Mouse (Mus musculus) MEL (cell line): ENCODE data around the gene Akap1. TPM values are rescaled to one million over a fixed set of nuclear protein-coding genes. Genes with fewer than 3 reads are reported as not detected.

Experiments
- DNase-seq: peaks from one replicate; pipeline ENCODE4 v3.0.0; 2011; ENCODE audit warnings: low read depth, low spot score
- H3K27ac ChIP-seq: 2 replicates; pipeline ENCODE4 v1.5.1; 2012; ENCODE audit warnings: low read depth, mild to moderate bottlenecking, control low read depth, low read length, moderate library complexity; ENCODE audit not compliant: control insufficient read depth
- H3K27me3 ChIP-seq, 2 experiments: fragments of 150-350 bp in 1 of 2; sonication (generic) in 1 of 2; 2 replicates each; pipeline ENCODE4 v1.6.1; 2012; ENCODE audit warnings: low read length in 2 of 2, mild to moderate bottlenecking in 2 of 2, improper control_type of control experiment in 1 of 2, moderate library complexity in 1 of 2; ENCODE audit not compliant: insufficient read depth in 2 of 2, control insufficient read depth in 1 of 2
- H3K36me3 ChIP-seq, 2 experiments: 2 replicates each; pipeline ENCODE4 v1.6.1; 2012 to 2014; ENCODE audit warnings: low read length in 2 of 2, improper control_type of control experiment in 1 of 2, inconsistent platforms in 1 of 2, mild to moderate bottlenecking in 1 of 2; ENCODE audit not compliant: insufficient read depth in 2 of 2, control insufficient read depth in 1 of 2
- H3K4me1 ChIP-seq, 2 experiments: fragments of 150-350 bp in 1 of 2; sonication (generic) in 1 of 2; 2 replicates each; pipeline ENCODE4 v1.6.1; 2012; ENCODE audit warnings: low read length in 2 of 2, improper control_type of control experiment in 1 of 2, mild to moderate bottlenecking in 1 of 2; ENCODE audit not compliant: insufficient read depth in 2 of 2, control insufficient read depth in 1 of 2
- H3K4me3 ChIP-seq, 2 experiments: fragments of 150-350 bp in 1 of 2; sonication (generic) in 1 of 2; 2 replicates each; pipeline ENCODE4 v1.5.1; 2012; ENCODE audit warnings: low read depth in 2 of 2, low read length in 2 of 2, mild to moderate bottlenecking in 2 of 2, moderate library complexity in 2 of 2, control low read depth in 1 of 2, improper control_type of control experiment in 1 of 2; ENCODE audit not compliant: control insufficient read depth in 1 of 2, insufficient read depth in 1 of 2
- H3K79me2 ChIP-seq: 2 replicates; pipeline ENCODE4 v1.6.1; 2012; ENCODE audit warnings: mild to moderate bottlenecking, low read length, moderate library complexity; ENCODE audit not compliant: control insufficient read depth, poor library complexity, insufficient read depth
- H3K9ac ChIP-seq: 2 replicates; pipeline ENCODE4 v1.6.1; 2012; ENCODE audit warnings: low read depth, mild to moderate bottlenecking, control low read depth, low read length, moderate library complexity; ENCODE audit not compliant: control insufficient read depth, poor library complexity, severe bottlenecking
- H3K9me3 ChIP-seq: fragments of 150-350 bp; sonication (generic); replicated peaks from 2 replicates; pipeline ENCODE4 v1.6.1; 2012; ENCODE audit warnings: mild to moderate bottlenecking, low read length, improper control_type of control experiment, moderate library complexity; ENCODE audit not compliant: insufficient read depth
- BHLHE40 ChIP-seq: IDR thresholded peaks from 2 replicates; pipeline ENCODE4 v1.6.1; 2012; ENCODE audit warnings: low read depth, mild to moderate bottlenecking, inconsistent platforms, low read length, improper control_type of control experiment, borderline replicate concordance
- CHD1 ChIP-seq: IDR thresholded peaks from 2 replicates; pipeline ENCODE4 v1.6.1; 2012; ENCODE audit warnings: low read depth, mild to moderate bottlenecking, inconsistent platforms, low read length, improper control_type of control experiment
- CHD2 ChIP-seq: IDR thresholded peaks from 2 replicates; pipeline ENCODE4 v1.6.1; 2011; ENCODE audit warnings: low read length, improper control_type of control experiment
- E2F4 ChIP-seq: IDR thresholded peaks from 2 replicates; pipeline ENCODE4 v1.6.1; 2011; ENCODE audit warnings: low read depth, low read length, improper control_type of control experiment, borderline replicate concordance
- ETS1 ChIP-seq: IDR thresholded peaks from 2 replicates; pipeline ENCODE4 v1.6.1; 2012; ENCODE audit warnings: low read depth, mild to moderate bottlenecking, inconsistent platforms, low read length, improper control_type of control experiment, moderate library complexity
- GABPA ChIP-seq: IDR thresholded peaks from 2 replicates; pipeline ENCODE4 v1.6.1; 2012; ENCODE audit warnings: low read depth, mild to moderate bottlenecking, inconsistent platforms, low read length, improper control_type of control experiment, moderate library complexity
- GATA1 ChIP-seq: IDR thresholded peaks from 2 replicates; pipeline ENCODE4 v1.6.1; 2011; ENCODE audit warnings: low read depth, low read length, improper control_type of control experiment
- JUND ChIP-seq: IDR thresholded peaks from 2 replicates; pipeline ENCODE4 v1.6.1; 2011; ENCODE audit warnings: low read depth, mild to moderate bottlenecking, improper control_type of control experiment, low read length
- KAT2A ChIP-seq: conservative IDR thresholded peaks from 2 replicates; pipeline ENCODE4 v1.6.1; 2012; ENCODE audit warnings: low read depth, low read length, improper control_type of control experiment, inconsistent platforms
- MAX ChIP-seq: IDR thresholded peaks from 2 replicates; pipeline ENCODE4 v1.6.1; 2011; ENCODE audit warnings: low read length, improper control_type of control experiment
- MAZ ChIP-seq: IDR thresholded peaks from 2 replicates; pipeline ENCODE4 v1.6.1; 2012; ENCODE audit warnings: low read depth, mild to moderate bottlenecking, inconsistent platforms, low read length, improper control_type of control experiment
- MEF2A ChIP-seq: IDR thresholded peaks from 2 replicates; pipeline ENCODE4 v1.6.1; 2014; ENCODE audit warnings: low read depth, mild to moderate bottlenecking, inconsistent platforms, low read length, improper control_type of control experiment; ENCODE audit not compliant: poor library complexity, insufficient replicate concordance, severe bottlenecking; ENCODE audit errors: extremely low read depth
- MXI1 ChIP-seq: IDR thresholded peaks from 2 replicates; pipeline ENCODE4 v1.6.1; 2011; ENCODE audit warnings: mild to moderate bottlenecking, low read depth, low read length, improper control_type of control experiment
- MYB ChIP-seq: IDR thresholded peaks from 2 replicates; pipeline ENCODE4 v1.6.1; 2011; ENCODE audit warnings: mild to moderate bottlenecking, low read depth, low read length, improper control_type of control experiment
- MYC ChIP-seq: IDR thresholded peaks from 2 replicates; pipeline ENCODE4 v1.6.1; 2011; ENCODE audit warnings: low read depth, mild to moderate bottlenecking, low read length, improper control_type of control experiment, moderate library complexity
- NELFE ChIP-seq: IDR thresholded peaks from 2 replicates; pipeline ENCODE4 v1.6.1; 2011; ENCODE audit warnings: low read depth, low read length, improper control_type of control experiment
- NRF1 ChIP-seq: IDR thresholded peaks from 2 replicates; pipeline ENCODE4 v1.6.1; 2014; ENCODE audit warnings: low read depth, mild to moderate bottlenecking, inconsistent platforms, low read length, improper control_type of control experiment, moderate library complexity; ENCODE audit not compliant: poor library complexity, insufficient read depth, severe bottlenecking
- POLR2AphosphoS5 ChIP-seq: IDR thresholded peaks from 2 replicates; pipeline ENCODE4 v1.6.1; 2012; ENCODE audit warnings: low read depth, borderline replicate concordance, mild to moderate bottlenecking, inconsistent platforms, low read length, moderate library complexity, mixed read lengths
- RCOR1 ChIP-seq: IDR thresholded peaks from 2 replicates; pipeline ENCODE4 v1.6.1; 2012; ENCODE audit warnings: low read depth, mild to moderate bottlenecking, inconsistent platforms, low read length, improper control_type of control experiment
- SIN3A ChIP-seq: IDR thresholded peaks from 2 replicates; pipeline ENCODE4 v1.6.1; 2012; ENCODE audit warnings: low read length, improper control_type of control experiment, inconsistent platforms
- SMC3 ChIP-seq: IDR thresholded peaks from 2 replicates; pipeline ENCODE4 v1.6.1; 2011; ENCODE audit warnings: low read depth, low read length, improper control_type of control experiment
- TAL1 ChIP-seq: IDR thresholded peaks from 2 replicates; pipeline ENCODE4 v1.6.1; 2012; ENCODE audit warnings: mild to moderate bottlenecking, inconsistent platforms, low read length, moderate library complexity, mixed read lengths
- TBP ChIP-seq: IDR thresholded peaks from 2 replicates; pipeline ENCODE4 v1.8.0; 2011; ENCODE audit warnings: low read depth, low read length, improper control_type of control experiment
- USF1 ChIP-seq: IDR thresholded peaks from 2 replicates; pipeline ENCODE4 v1.6.1; 2014; ENCODE audit warnings: low read depth, mild to moderate bottlenecking, inconsistent platforms, low read length, improper control_type of control experiment, moderate library complexity
- USF2 ChIP-seq, 2 experiments: IDR thresholded peaks; 2 replicates each; pipeline ENCODE4 v1.6.1; 2011 to 2012; ENCODE audit warnings: improper control_type of control experiment in 2 of 2, low read length in 2 of 2, borderline replicate concordance in 1 of 2, inconsistent platforms in 1 of 2, low read depth in 1 of 2, mild to moderate bottlenecking in 1 of 2; ENCODE audit not compliant: insufficient read depth in 1 of 2
- ZKSCAN1 ChIP-seq: IDR thresholded peaks from 2 replicates; pipeline ENCODE4 v1.6.1; 2012; ENCODE audit warnings: low read depth, mild to moderate bottlenecking, inconsistent platforms, low read length, improper control_type of control experiment, moderate library complexity
- polyA plus RNA-seq, 2 experiments: library from polyadenylated mRNA; stranded (reverse) in 1 of 2; unstranded in 1 of 2; fragments of >175 nt in 1 of 2; fragments of >200 nt in 1 of 2; gene quantifications; 2 replicates each; pipeline versions ENCODE4 v1.2.1 to v1.2.4; 2012; ENCODE audit warnings: low replicate concordance in 2 of 2, low read depth in 1 of 2; ENCODE audit not compliant: insufficient read length in 2 of 2, insufficient read depth in 1 of 2, missing spikeins in 1 of 2
- total RNA-seq: library from RNA; depleted of rRNA; stranded (reverse); fragments of 300-350 nt; gene quantifications from 2 replicates; pipeline ENCODE4 v1.2.3, GENCODE M21; 2012

The Akap1 gene
- total and polyA plus RNA-seq, 3 experiments: 39.0 to 70.5 (median 59.6) TPM

DNA sequence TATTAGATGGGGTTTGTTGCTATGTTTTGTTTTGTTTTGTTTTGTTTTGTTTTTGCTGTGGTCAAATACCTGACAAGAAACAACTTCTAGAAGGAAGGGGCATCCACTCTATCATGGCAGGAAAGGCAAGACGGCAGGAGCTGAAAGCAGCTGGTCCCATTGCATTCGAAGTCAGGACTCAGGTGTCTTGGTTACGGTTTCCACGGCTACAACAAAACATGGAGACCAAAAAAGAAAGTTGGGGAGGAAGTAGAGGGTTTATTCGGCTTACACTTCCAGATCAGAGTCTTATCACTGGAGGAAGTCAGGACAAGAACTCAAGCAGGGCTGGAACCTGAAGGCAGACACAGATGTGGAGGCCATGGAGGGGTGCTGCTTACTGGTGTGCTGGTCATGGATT lies 47.3 kb downstream of the Akap1 start:
- DNase-seq: no peak

DNA sequence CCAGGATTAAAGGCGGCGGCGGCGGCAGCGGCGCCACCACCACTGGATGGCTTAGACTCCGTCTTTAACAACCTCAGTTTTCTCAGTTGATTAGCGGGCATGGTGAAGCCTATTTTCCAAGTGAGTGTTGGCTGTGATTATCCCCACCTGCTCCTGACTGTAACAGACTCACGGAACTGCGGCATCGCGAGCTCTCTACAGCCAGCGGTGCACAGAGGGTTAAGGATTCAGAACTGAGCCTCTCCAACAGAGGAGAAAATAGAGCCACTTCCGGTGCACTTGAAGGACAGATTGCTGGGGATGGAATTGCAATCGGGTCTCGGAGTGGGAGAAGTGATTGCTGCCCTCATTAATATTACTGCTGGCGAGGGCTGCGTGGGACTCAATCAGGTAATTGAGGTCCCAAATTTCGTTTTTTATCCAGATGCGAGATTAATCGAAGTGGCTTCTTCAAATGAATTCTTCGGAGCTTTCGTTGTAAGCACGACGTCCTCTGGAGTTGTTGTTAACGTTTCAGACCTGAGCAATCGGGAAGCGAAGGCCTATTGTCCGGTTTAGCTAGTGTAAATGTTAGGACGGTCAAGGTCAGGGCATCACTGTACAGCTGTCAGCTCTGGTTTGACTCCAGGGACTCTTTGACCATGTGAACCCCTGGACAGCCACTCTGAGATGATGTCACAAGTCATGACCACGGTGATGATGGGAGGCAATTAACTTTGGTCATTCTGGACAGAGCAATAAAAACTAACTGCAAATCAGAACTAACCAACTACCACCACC lies 61.0 kb downstream of the Akap1 start:
- Histone ChIP-seq H3K27ac (no peak overlapping the region), H3K9ac (no peak overlapping the region), H3K4me3 (no peak overlapping the region), H3K4me1 (no peaks in the 10 kb centered on the region), H3K36me3 (no peaks in the 10 kb centered on the region), H3K27me3 (peaks cover 5 to 6% of the 10 kb centered on the region in 2 experiments; a peak in 3 of 4 replicates), H3K9me3 (no peaks in the 10 kb centered on the region), H3K79me2 (no peaks in the 10 kb centered on the region)
- no peak for DNase-seq
- TF ChIP-seq MAZ (no peak), CHD1 (no peak), E2F4 (no peak), JUND (no peak), GATA1 (no peak), SIN3A (no peak), USF2 (IDR thresholded peaks at IDR 0.05; ENCODE audit: borderline replicate concordance in 1 of 2, insufficient read depth in 1 of 2, low read depth in 1 of 2, low read length in 2 of 2) (no peak), ZKSCAN1 (no peak), POLR2AphosphoS5 (no peak), NRF1 (no peak), MAX (no peak), CHD2 (no peak), BHLHE40 (no peak), MYC (no peak), SMC3 (no peak), MYB (no peak), MEF2A (no peak), TBP (no peak)

More for the DNA sequence above, 47.3 kb downstream of the Akap1 start:
- H3K27ac ChIP-seq: no peak overlapping the region
- no peak overlapping the region for H3K4me3 ChIP-seq
- H3K27me3 ChIP-seq: peaks cover 12 to 14% of the 10 kb centered on the region in 2 experiments
- H3K79me2 ChIP-seq: no peaks in the 10 kb centered on the region
- no peaks in the 10 kb centered on the region for H3K36me3 ChIP-seq
- no peaks in the 10 kb centered on the region for H3K4me1 ChIP-seq
- H3K9ac ChIP-seq: no peak overlapping the region
- no peaks in the 10 kb centered on the region for H3K9me3 ChIP-seq
- TF ChIP-seq TAL1: no peak
- no peak for TF ChIP-seq NRF1
- TF ChIP-seq NELFE: no peak
- no peak for TF ChIP-seq GABPA
- no peak for TF ChIP-seq ETS1
- no peak for TF ChIP-seq KAT2A
- no peak for TF ChIP-seq RCOR1
- no peak for TF ChIP-seq USF2 (IDR thresholded peaks at IDR 0.05; ENCODE audit: borderline replicate concordance in 1 of 2, insufficient read depth in 1 of 2, low read depth in 1 of 2, low read length in 2 of 2)
- TF ChIP-seq SMC3: no peak
- TF ChIP-seq SIN3A: no peak
- TF ChIP-seq GATA1: no peak
- TF ChIP-seq MYC: no peak
- no peak for TF ChIP-seq MXI1
- no peak for TF ChIP-seq USF1
- TF ChIP-seq, all 39 proteins: peak for 0
